In genomic region chr2:84429724-84430123, GRCm38 (mm10) we compare ENCODE assay signal across 8 mouse cellular contexts. TPM values are rescaled to one million over a fixed set of nuclear protein-coding genes. Genes with fewer than 3 reads are reported as not detected.
DNase-seq lines count a peak whose midpoint lies in the region; ATAC-seq and TF ChIP-seq lines count a peak whose summit lies in the region.

No protein-coding gene starts in this region.

- TF ChIP-seq EP300 in liver, postnatal 0 days (IDR thresholded peaks at IDR 0.05; ENCODE audit: low read depth), result no peak

- no peaks in the 10 kb centered on the region for H3K9me3 ChIP-seq in heart, embryonic 12.5 days (replicated peaks)
- H3K9me3 ChIP-seq in forebrain, embryonic 14.5 days (replicated peaks; ENCODE audit: control insufficient read depth, low read length), result no peaks in the 10 kb centered on the region
- H3K9me3 ChIP-seq in liver, postnatal 0 days (ENCODE audit: low read length), result no peaks in the 10 kb centered on the region

- no peak for ATAC-seq in heart, embryonic 12.5 days (ENCODE audit: insufficient number of reproducible peaks, low FRiP score)
- no peak for ATAC-seq in forebrain, embryonic 14.5 days
- ATAC-seq in liver, postnatal 0 days, result peak; percentile 31; the same call in 1 of the 2 replicates

- no peaks in the 10 kb centered on the region for H3K27me3 ChIP-seq in heart, embryonic 12.5 days (replicated peaks)
- no peaks in the 10 kb centered on the region for H3K27me3 ChIP-seq in forebrain, embryonic 14.5 days (replicated peaks; ENCODE audit: control insufficient read depth, insufficient read depth, low read length)
- no peaks in the 10 kb centered on the region for H3K27me3 ChIP-seq in liver, postnatal 0 days (ENCODE audit: insufficient read depth, low read length)

- DNase-seq in heart, adult 18-20 months, result peak; percentile 58 to 76
- DNase-seq in thymus, postnatal 10 days (ENCODE audit: low spot score in 2 of 2), result peak; percentile 20 to 64
- no peak for DNase-seq in thymus, adult 18-20 months
- peak; percentile 87 for DNase-seq in forebrain, embryonic 14.5 days (ENCODE audit: low spot score)
- no peak for DNase-seq in liver, postnatal 0 days
- DNase-seq in retina, postnatal 1 day, result peak; percentile 68
- DNase-seq in frontal cortex, postnatal 14 days (ENCODE audit: low spot score in 2 of 2), result no peak

- no peak overlapping the region for H3K4me2 ChIP-seq in heart, embryonic 12.5 days
- H3K4me2 ChIP-seq in forebrain, embryonic 14.5 days (ENCODE audit: low read length), result no peak overlapping the region
- H3K4me2 ChIP-seq in liver, postnatal 0 days (ENCODE audit: low read depth, low read length), result 0 out of 2 replicates have a peak overlapping the region, but pooled peaks have one; percentile 42

- H3K4me3 ChIP-seq in heart, embryonic 12.5 days, result no peak overlapping the region
- H3K4me3 ChIP-seq in forebrain, embryonic 14.5 days (ENCODE audit: low read depth, low read length), result no peak overlapping the region
- H3K4me3 ChIP-seq in liver, postnatal 0 days (ENCODE audit: low read depth, low read length), result no peak overlapping the region

- H3K4me1 ChIP-seq in heart, embryonic 12.5 days (replicated peaks), result no peaks in the 10 kb centered on the region
- H3K4me1 ChIP-seq in forebrain, embryonic 14.5 days (ENCODE audit: control insufficient read depth, insufficient read depth, low read length), result no peaks in the 10 kb centered on the region
- H3K4me1 ChIP-seq in liver, postnatal 0 days (ENCODE audit: insufficient read depth), result no peaks in the 10 kb centered on the region

- 43% methylated on average over 11 of the region's 11 CpGs for WGBS in heart, embryonic 12.5 days
- WGBS in forebrain, embryonic 14.5 days, result 50% methylated on average over 11 of the region's 11 CpGs
- WGBS in liver, postnatal 0 days (ENCODE audit: insufficient replicate concordance), result 37% methylated on average over 11 of the region's 11 CpGs

- no peak overlapping the region for H3K9ac ChIP-seq in heart, embryonic 12.5 days
- no peak overlapping the region for H3K9ac ChIP-seq in forebrain, embryonic 14.5 days (ENCODE audit: low read length)
- no peak overlapping the region for H3K9ac ChIP-seq in liver, postnatal 0 days (replicated peaks)

- H3K36me3 ChIP-seq in heart, embryonic 12.5 days, result peaks cover 4% of the 10 kb centered on the region; the same call in 1 of the 2 replicates
- no peaks in the 10 kb centered on the region for H3K36me3 ChIP-seq in forebrain, embryonic 14.5 days (ENCODE audit: control insufficient read depth, insufficient read depth, low read length)
- no peaks in the 10 kb centered on the region for H3K36me3 ChIP-seq in liver, postnatal 0 days (replicated peaks; ENCODE audit: insufficient read depth, low read length)

- no peak overlapping the region for H3K27ac ChIP-seq in heart, embryonic 12.5 days (ENCODE audit: poor library complexity, severe bottlenecking)
- no peak overlapping the region for H3K27ac ChIP-seq in forebrain, embryonic 14.5 days (ENCODE audit: low read depth, low read length)
- no peak overlapping the region for H3K27ac ChIP-seq in liver, postnatal 0 days (ENCODE audit: low read depth)

- peak; percentile 82 for TF ChIP-seq CTCF in liver, postnatal 0 days (IDR thresholded peaks at IDR 0.05; ENCODE audit: low read depth)

RNA-seq across cellular contexts. Expression of gene Calcrl, which starts 4.5 kb away (rescaled TPM):
- 10 to 100 TPM; 25.3 to 27.4 TPM for total RNA-seq in heart, adult 18-20 months (2021)
- polyA plus RNA-seq in heart, embryonic 12.5 days (2016; fragmentation: Nextera tagmentation; extraction: Ambion mirVana), result 65.1 and 69.5 TPM in 2 replicates
- polyA plus RNA-seq in forebrain, embryonic 14.5 days (2014; fragmentation: Nextera tagmentation; extraction: Ambion mirVana), result 6.5 and 8.7 TPM in 2 replicates
- 9.4 and 12.8 TPM in 2 replicates for polyA plus RNA-seq in liver, postnatal 0 days (2015; fragmentation: Nextera tagmentation; extraction: Ambion mirVana)

RNA-seq across cellular contexts. Expression of gene Tfpi, which starts 46.9 kb away (rescaled TPM):
- 10 to 100 TPM; 48.7 to 70.1 TPM for total RNA-seq in heart, adult 18-20 months (2021)
- polyA plus RNA-seq in heart, embryonic 12.5 days (2016; fragmentation: Nextera tagmentation; extraction: Ambion mirVana), result 78.8 and 80.0 TPM in 2 replicates
- 14.3 and 17.2 TPM in 2 replicates for polyA plus RNA-seq in forebrain, embryonic 14.5 days (2014; fragmentation: Nextera tagmentation; extraction: Ambion mirVana)
- 12.2 and 15.2 TPM in 2 replicates for polyA plus RNA-seq in liver, postnatal 0 days (2015; fragmentation: Nextera tagmentation; extraction: Ambion mirVana)

Comparison
In these comparisons a context has a peak if more than half of its experiments do, and no peak if none do; other contexts are left out.
1. DNase-seq: peak in heart, adult 18-20 months (2 of 2), thymus, postnatal 10 days (2 of 2), forebrain, embryonic 14.5 days (single experiment) and retina, postnatal 1 day (single experiment); none in thymus, adult 18-20 months (0 of 2), liver, postnatal 0 days (single experiment) and frontal cortex, postnatal 14 days (0 of 2).